Mouse (Mus musculus): ENCODE results near the gene Lrrc43.

DNA sequence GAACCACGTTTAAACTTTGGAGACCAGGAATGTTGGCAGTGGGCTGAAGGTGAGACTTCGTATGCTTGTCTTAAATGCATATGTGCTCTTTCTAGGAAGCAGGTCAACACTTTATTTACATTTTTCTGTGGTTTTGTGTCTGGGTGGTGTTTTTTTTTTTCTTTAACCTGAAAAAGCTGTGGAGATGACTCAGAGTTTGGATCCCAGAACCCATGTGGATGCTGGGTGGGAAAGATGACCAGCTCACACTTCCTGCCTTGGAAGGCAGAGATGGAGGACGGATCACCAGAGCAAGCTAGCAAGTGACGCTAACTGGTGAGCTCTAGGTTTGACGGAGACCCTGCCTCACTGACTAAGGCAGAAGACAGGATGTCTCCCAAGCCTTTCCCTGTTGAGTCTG, 25.8 kb downstream of the Lrrc43 start:
- TF ChIP-seq CTCF (IDR thresholded peaks at IDR 0.05; ENCODE audit: borderline replicate concordance, extremely low read depth, insufficient read depth, insufficient read length) = no peak
- TF ChIP-seq POLR2A (IDR thresholded peaks at IDR 0.05; ENCODE audit: borderline replicate concordance, extremely low read depth, insufficient read depth, insufficient read length, poor library complexity, severe bottlenecking) = no peak

Data from brain, embryonic 14.5 days (tissue).